Mouse (Mus musculus) liver, embryonic 16.5 days (tissue): ENCODE data around the gene Ipo9. TPM values are rescaled to one million over a fixed set of nuclear protein-coding genes. Genes with fewer than 3 reads are reported as not detected.
A peak's percentile ranks its signal among the peaks of the same experiment; 100 is the strongest.
"Not testable (repeated sequence)": the region's sequence is repeated elsewhere in the genome, so short reads cannot be mapped to it uniquely, and the experiment has no call there.

Experiments
- ATAC-seq: fragments of 200-750 bp; cut with Nextera tagmentation; 2 replicates; pipeline ENCODE4 v1.8.0; 2017; ENCODE audit warnings: low read depth, mild to moderate bottlenecking, moderate number of reproducible peaks, moderate library complexity
- H3K27ac ChIP-seq: fragments of 300-500 bp; sonication (generic); 2 replicates; pipeline ENCODE4 v1.5.1; 2014; ENCODE audit warnings: mild to moderate bottlenecking, low read length
- H3K27me3 ChIP-seq: fragments of 300-500 bp; sonication (generic); 2 replicates; pipeline ENCODE4 v1.6.1; 2014; ENCODE audit warnings: low read depth, low read length, mixed read lengths; ENCODE audit not compliant: control insufficient read depth, insufficient read depth
- H3K36me3 ChIP-seq: fragments of 300-500 bp; sonication (generic); 2 replicates; pipeline ENCODE4 v1.6.1; 2014; ENCODE audit warnings: mild to moderate bottlenecking; ENCODE audit not compliant: control insufficient read depth, insufficient read depth
- H3K4me1 ChIP-seq: fragments of 300-500 bp; sonication (generic); 2 replicates; pipeline ENCODE4 v1.6.1; 2014; ENCODE audit warnings: low read depth, low read length, mixed read lengths; ENCODE audit not compliant: control insufficient read depth
- H3K4me2 ChIP-seq: fragments of 300-500 bp; sonication (generic); 2 replicates; pipeline ENCODE4 v1.6.1; 2014; ENCODE audit warnings: low read depth, low read length, mixed read lengths
- H3K4me3 ChIP-seq: fragments of 300-500 bp; sonication (generic); 2 replicates; pipeline ENCODE4 v1.5.1; 2014; ENCODE audit warnings: low read depth, mild to moderate bottlenecking, low read length
- H3K9ac ChIP-seq: fragments of 300-500 bp; sonication (generic); 2 replicates; pipeline ENCODE4 v1.6.1; 2014; ENCODE audit warnings: low read depth, low read length
- H3K9me3 ChIP-seq: fragments of 300-500 bp; sonication (generic); replicated peaks from 2 replicates; pipeline ENCODE4 v1.6.1; 2016; ENCODE audit warnings: low read length; ENCODE audit not compliant: control insufficient read depth
- WGBS: fragments of 180-500 bp; shearing (Covaris S2); extraction: QIAGEN DNeasy Blood & Tissue Kit; methylation state at CpG from one replicate; pipeline ENCODE4 v1.1.7; 2014; ENCODE audit not compliant: insufficient replicate concordance; 5-methylcytosine and 5-hydroxymethylcytosine counted together
- polyA plus RNA-seq: library from polyadenylated mRNA; unstranded; fragments of >200 nt; fragmentation: Nextera tagmentation; extraction: Ambion mirVana; gene quantifications from 2 replicates; pipeline ENCODE4 v1.2.1, GENCODE M21; 2015

Ipo9 gene
- polyA plus RNA-seq, 1 experiment from 2014 or later = 23.5 TPM

GRCm38 (mm10) chr1:135412130-135412529, 18.2 kb downstream of the Ipo9 start:
- no peak for ATAC-seq
- Histone ChIP-seq H3K36me3 (peaks cover 17% of the 10 kb centered on the region), H3K4me2 (no peak overlapping the region), H3K4me3 (no peak overlapping the region), H3K4me1 (no peaks in the 10 kb centered on the region), H3K9ac (no peak overlapping the region), H3K27me3 (no peaks in the 10 kb centered on the region), H3K27ac (no peak overlapping the region), H3K9me3 (no peaks in the 10 kb centered on the region)
- WGBS = 85% methylated on average over 4 of the region's 4 CpGs

- H3K9me3 ChIP-seq = no peaks in the 10 kb centered on the region
- WGBS = 51% methylated on average over 2 of the region's 2 CpGs
- H3K4me1 ChIP-seq = no peaks in the 10 kb centered on the region
- H3K4me3 ChIP-seq = no peak overlapping the region
- no peaks in the 10 kb centered on the region for H3K27me3 ChIP-seq
- H3K9ac ChIP-seq = no peak overlapping the region
- peak; percentile 37; the same call in 1 of the 2 replicates for ATAC-seq
- H3K27ac ChIP-seq = no peak overlapping the region
- H3K36me3 ChIP-seq = peaks cover 18% of the 10 kb centered on the region
- no peak overlapping the region for H3K4me2 ChIP-seq
Observed at GRCm38 (mm10) chr1:135410967-135411366, 19.3 kb downstream of the Ipo9 start.

GRCm38 (mm10) chr1:135408973-135409372, 21.3 kb downstream of the Ipo9 start:
- Histone ChIP-seq H3K27ac (no peak overlapping the region), H3K4me3 (no peak overlapping the region), H3K4me1 (no peaks in the 10 kb centered on the region), H3K9me3 (no peaks in the 10 kb centered on the region), H3K36me3 (peaks cover 29% of the 10 kb centered on the region), H3K27me3 (no peaks in the 10 kb centered on the region), H3K4me2 (no peak overlapping the region), H3K9ac (no peak overlapping the region)
- no peak for ATAC-seq
- WGBS = 84% methylated on average over 4 of the region's 4 CpGs

GRCm38 (mm10) chr1:135405356-135405755, 24.9 kb downstream of the Ipo9 start:
- no peak for ATAC-seq
- Histone ChIP-seq H3K9ac (no peak overlapping the region), H3K36me3 (peaks cover 35% of the 10 kb centered on the region), H3K4me3 (no peak overlapping the region), H3K4me2 (no peak overlapping the region), H3K27ac (no peak overlapping the region), H3K4me1 (no peaks in the 10 kb centered on the region), H3K9me3 (no peaks in the 10 kb centered on the region), H3K27me3 (no peaks in the 10 kb centered on the region)
- WGBS = 48% methylated on average over 7 of the region's 7 CpGs

- H3K4me1 ChIP-seq = no peaks in the 10 kb centered on the region
- H3K27ac ChIP-seq = no peak overlapping the region
- no peaks in the 10 kb centered on the region for H3K27me3 ChIP-seq
- no peak overlapping the region for H3K4me3 ChIP-seq
- peaks cover 39% of the 10 kb centered on the region for H3K36me3 ChIP-seq
- no peak overlapping the region for H3K4me2 ChIP-seq
- WGBS = 82% methylated on average over 3 of the region's 3 CpGs
- no peak for ATAC-seq
- H3K9ac ChIP-seq = no peak overlapping the region
- no peaks in the 10 kb centered on the region for H3K9me3 ChIP-seq
Observed at GRCm38 (mm10) chr1:135401452-135402110, 28.7 kb downstream of the Ipo9 start.

- H3K4me3 ChIP-seq = no peak overlapping the region
- no peak overlapping the region for H3K4me2 ChIP-seq
- ATAC-seq = no peak
- no peak overlapping the region for H3K27ac ChIP-seq
- H3K4me1 ChIP-seq = no peaks in the 10 kb centered on the region
- H3K9me3 ChIP-seq = no peaks in the 10 kb centered on the region
- no peaks in the 10 kb centered on the region for H3K27me3 ChIP-seq
- WGBS = 78% methylated on average over 5 of the region's 5 CpGs
- no peak overlapping the region for H3K9ac ChIP-seq
- peaks cover 26% of the 10 kb centered on the region for H3K36me3 ChIP-seq
Observed at GRCm38 (mm10) chr1:135399466-135399865, 30.8 kb downstream of the Ipo9 start.

GRCm38 (mm10) chr1:135385161-135385560, 45.1 kb downstream of the Ipo9 start:
- no peak overlapping the region for H3K4me3 ChIP-seq
- no peak overlapping the region for H3K4me2 ChIP-seq
- H3K4me1 ChIP-seq = no peaks in the 10 kb centered on the region
- peaks cover 36% of the 10 kb centered on the region for H3K36me3 ChIP-seq
- no peak for ATAC-seq
- WGBS = 80% methylated on average over 9 of the region's 9 CpGs
- H3K27me3 ChIP-seq = no peaks in the 10 kb centered on the region
- H3K27ac ChIP-seq = no peak overlapping the region
- H3K9me3 ChIP-seq = no peaks in the 10 kb centered on the region
- H3K9ac ChIP-seq = no peak overlapping the region

GRCm38 (mm10) chr1:135384171-135384570, 46.1 kb downstream of the Ipo9 start:
- H3K36me3 ChIP-seq = peaks cover 33% of the 10 kb centered on the region
- H3K4me1 ChIP-seq = no peaks in the 10 kb centered on the region
- no peak for ATAC-seq
- no peaks in the 10 kb centered on the region for H3K9me3 ChIP-seq
- no peak overlapping the region for H3K4me3 ChIP-seq
- H3K27me3 ChIP-seq = no peaks in the 10 kb centered on the region
- no peak overlapping the region for H3K27ac ChIP-seq
- H3K9ac ChIP-seq = no peak overlapping the region
- WGBS = 85% methylated on average over 5 of the region's 5 CpGs
- H3K4me2 ChIP-seq = no peak overlapping the region

- peaks cover 16% of the 10 kb centered on the region for H3K36me3 ChIP-seq
- not testable (repeated sequence) for H3K27me3 ChIP-seq, H3K4me2 ChIP-seq, H3K27ac ChIP-seq, ATAC-seq, H3K4me1 ChIP-seq, H3K9me3 ChIP-seq, H3K9ac ChIP-seq, H3K4me3 ChIP-seq
- WGBS = 58% methylated on average over 6 of the region's 6 CpGs
Observed at GRCm38 (mm10) chr1:135381560-135381959, 48.7 kb downstream of the Ipo9 start.
